Comparison of ENCODE assay signal across 9 mouse cellular contexts in the genomic region with DNA sequence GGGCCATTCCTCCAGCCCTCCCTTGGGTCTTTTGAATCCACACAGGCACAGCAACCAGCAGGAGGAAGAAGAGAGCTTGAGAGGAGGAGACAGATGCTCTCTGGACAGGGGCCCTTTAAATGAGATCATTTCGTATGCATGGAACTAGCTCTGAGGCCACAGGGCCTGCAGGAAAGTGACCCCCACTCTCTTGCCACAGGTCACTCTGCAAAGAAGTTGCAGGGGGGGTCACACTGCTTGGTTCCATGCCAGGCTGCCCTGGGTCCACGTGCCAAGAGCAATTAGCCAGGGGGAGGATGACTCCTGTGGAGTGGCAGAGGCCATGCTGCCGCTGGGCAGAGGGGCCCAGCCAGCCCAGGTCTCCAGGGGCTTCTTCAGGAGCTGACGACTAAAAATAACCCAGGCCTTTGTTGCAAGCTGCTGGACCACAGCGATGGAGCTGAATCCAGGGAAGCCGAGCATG.
DNase-seq lines count a peak whose midpoint lies in the region; ATAC-seq and TF ChIP-seq lines count a peak whose summit lies in the region.
"Had no signal": no experiment of that assay in that cellular context is flagged by ENCODE, and none has a peak within 500 bp of the region (broad histone marks: within the 10 kb centered on the region; RNA-seq: fewer than 3 reads in every experiment).

No protein-coding gene starts in this region.

- DNase-seq in forebrain, embryonic 10.5 days (ENCODE audit: extremely low spot score, low spot score): peak; percentile 20
- DNase-seq in layer of hippocampus, adult 2 months (ENCODE audit: low spot score in 2 of 2): no peak
- DNase-seq in layer of hippocampus, postnatal 36 days: no peak
- no peak for DNase-seq in thymus, postnatal 4 days
- no peak for DNase-seq in spleen, adult 18-20 months
- DNase-seq: right cerebral cortex, postnatal 25 days had no signal

- 48% methylated on average over 6 of the region's 6 CpGs for WGBS in forebrain, embryonic 10.5 days
- WGBS in forebrain, embryonic 12.5 days: 35% methylated on average over 6 of the region's 6 CpGs
- WGBS in embryonic facial prominence, embryonic 12.5 days: 38% methylated on average over 6 of the region's 6 CpGs
- 17% methylated on average over 6 of the region's 6 CpGs for WGBS in midbrain, embryonic 13.5 days

- H3K4me2 ChIP-seq in forebrain, embryonic 12.5 days: no peak overlapping the region
- 0 out of 2 replicates have a peak overlapping the region, but pooled peaks have one; percentile 2 for H3K4me2 ChIP-seq in embryonic facial prominence, embryonic 12.5 days (replicated peaks)
- H3K4me2 ChIP-seq in midbrain, embryonic 13.5 days (replicated peaks): no peak overlapping the region

- H3K27me3 ChIP-seq in forebrain, embryonic 10.5 days (ENCODE audit: poor library complexity, severe bottlenecking): no peaks in the 10 kb centered on the region
- no peaks in the 10 kb centered on the region for H3K27me3 ChIP-seq in forebrain, embryonic 12.5 days
- H3K27me3 ChIP-seq in embryonic facial prominence, embryonic 12.5 days: no peaks in the 10 kb centered on the region
- no peaks in the 10 kb centered on the region for H3K27me3 ChIP-seq in midbrain, embryonic 13.5 days

- TF ChIP-seq CTCF in layer of hippocampus, adult 2 months (conservative IDR thresholded peaks at IDR 0.05): peak; percentile 62

- H3K27ac ChIP-seq in forebrain, embryonic 10.5 days: peak overlapping the region; percentile 71
- no peak overlapping the region for H3K27ac ChIP-seq in forebrain, embryonic 12.5 days
- no peak overlapping the region for H3K27ac ChIP-seq in layer of hippocampus, adult 2 months
- H3K27ac ChIP-seq in embryonic facial prominence, embryonic 12.5 days: peak overlapping the region; percentile 23; the same call in 1 of the 2 replicates
- peak overlapping the region; percentile 61 for H3K27ac ChIP-seq in midbrain, embryonic 13.5 days

- H3K9ac ChIP-seq in forebrain, embryonic 12.5 days: no peak overlapping the region
- no peak overlapping the region for H3K9ac ChIP-seq in embryonic facial prominence, embryonic 12.5 days
- H3K9ac ChIP-seq in midbrain, embryonic 13.5 days (replicated peaks): no peak overlapping the region

- H3K36me3 ChIP-seq in forebrain, embryonic 10.5 days (replicated peaks): no peaks in the 10 kb centered on the region
- no peaks in the 10 kb centered on the region for H3K36me3 ChIP-seq in forebrain, embryonic 12.5 days (replicated peaks)
- no peaks in the 10 kb centered on the region for H3K36me3 ChIP-seq in embryonic facial prominence, embryonic 12.5 days
- no peaks in the 10 kb centered on the region for H3K36me3 ChIP-seq in midbrain, embryonic 13.5 days

- H3K9me3 ChIP-seq in forebrain, embryonic 10.5 days: no peaks in the 10 kb centered on the region
- no peaks in the 10 kb centered on the region for H3K9me3 ChIP-seq in forebrain, embryonic 12.5 days
- H3K9me3 ChIP-seq in embryonic facial prominence, embryonic 12.5 days: no peaks in the 10 kb centered on the region
- H3K9me3 ChIP-seq in midbrain, embryonic 13.5 days: no peaks in the 10 kb centered on the region

- H3K4me1 ChIP-seq in forebrain, embryonic 10.5 days: peaks cover 34% of the 10 kb centered on the region
- peaks cover 18% of the 10 kb centered on the region for H3K4me1 ChIP-seq in forebrain, embryonic 12.5 days
- peaks cover 15% of the 10 kb centered on the region for H3K4me1 ChIP-seq in embryonic facial prominence, embryonic 12.5 days
- peaks cover 22% of the 10 kb centered on the region for H3K4me1 ChIP-seq in midbrain, embryonic 13.5 days (replicated peaks)

- H3K4me3 ChIP-seq in forebrain, embryonic 10.5 days: no peak overlapping the region
- no peak overlapping the region for H3K4me3 ChIP-seq in forebrain, embryonic 12.5 days (replicated peaks)
- H3K4me3 ChIP-seq in layer of hippocampus, adult 2 months: no peak overlapping the region
- H3K4me3 ChIP-seq in embryonic facial prominence, embryonic 12.5 days: no peak overlapping the region
- no peak overlapping the region for H3K4me3 ChIP-seq in midbrain, embryonic 13.5 days (replicated peaks)

- ATAC-seq in forebrain, embryonic 12.5 days (ENCODE audit: low FRiP score): no peak
- no peak for ATAC-seq in embryonic facial prominence, embryonic 12.5 days (ENCODE audit: insufficient number of reproducible peaks, insufficient read depth, low FRiP score, low TSS enrichment)
- ATAC-seq in midbrain, embryonic 13.5 days: peak; percentile 68

Comparison
In these comparisons a context has a peak if more than half of its experiments do, and no peak if none do; other contexts are left out.
1. H3K27ac ChIP-seq: peak in forebrain, embryonic 10.5 days (single experiment), embryonic facial prominence, embryonic 12.5 days (single experiment) and midbrain, embryonic 13.5 days (single experiment); none in forebrain, embryonic 12.5 days (single experiment) and layer of hippocampus, adult 2 months (single experiment).